Mouse (Mus musculus): ENCODE measurements at regions not wholly inside any gene's neighbourhood (a gene's known extent, or its start where the extent isn't known, plus 50 kb on each side); places are given as distances from the start of the nearest gene placed in this dataset.

GRCm38 (mm10) chr9:56547291-56547977 lies 129.0 kb downstream of the Hmg20a start:
- Histone ChIP-seq H3K27me3 (replicated peaks) (no peaks in the 10 kb centered on the region), H3K4me1 (peaks cover 8% of the 10 kb centered on the region), H3K4me2 (replicated peaks) (no peak overlapping the region), H3K9ac (no peak overlapping the region), H3K36me3 (no peaks in the 10 kb centered on the region), H3K9me3 (no peaks in the 10 kb centered on the region), H3K4me3 (no peak overlapping the region), H3K27ac (no peak overlapping the region)
- no peak for ATAC-seq (ENCODE audit: low FRiP score, low read depth)
- 59% methylated on average over 9 of the region's 9 CpGs for WGBS

GRCm38 (mm10) chr9:56549774-56550173 lies 131.4 kb downstream of the Hmg20a start:
- no peak for ATAC-seq (ENCODE audit: low FRiP score, low read depth)
- Histone ChIP-seq H3K27me3 (replicated peaks) (no peaks in the 10 kb centered on the region), H3K4me1 (peaks cover 17% of the 10 kb centered on the region), H3K9me3 (no peaks in the 10 kb centered on the region), H3K4me3 (no peak overlapping the region), H3K9ac (no peak overlapping the region), H3K36me3 (no peaks in the 10 kb centered on the region), H3K4me2 (replicated peaks) (no peak overlapping the region), H3K27ac (no peak overlapping the region)
- 75% methylated on average over 8 of the region's 8 CpGs for WGBS

- no peak overlapping the region for H3K4me2 ChIP-seq (replicated peaks)
- no peaks in the 10 kb centered on the region for H3K27me3 ChIP-seq (replicated peaks)
- H3K4me1 ChIP-seq = peaks cover 17% of the 10 kb centered on the region
- no peak overlapping the region for H3K27ac ChIP-seq
- no peaks in the 10 kb centered on the region for H3K9me3 ChIP-seq
- ATAC-seq (ENCODE audit: low FRiP score, low read depth) = no peak
- H3K36me3 ChIP-seq = no peaks in the 10 kb centered on the region
- 42% methylated on average over 4 of the region's 4 CpGs for WGBS
- no peak overlapping the region for H3K9ac ChIP-seq
- H3K4me3 ChIP-seq = no peak overlapping the region
Observed at GRCm38 (mm10) chr9:56550178-56550577, 131.8 kb downstream of the Hmg20a start.

- H3K36me3 ChIP-seq = no peaks in the 10 kb centered on the region
- no peak overlapping the region for H3K9ac ChIP-seq
- ATAC-seq (ENCODE audit: low FRiP score, low read depth) = peak; percentile 23; the same call in 1 of the 2 replicates
- H3K27ac ChIP-seq = no peak overlapping the region
- peaks cover 17% of the 10 kb centered on the region for H3K4me1 ChIP-seq
- no peak overlapping the region for H3K4me2 ChIP-seq (replicated peaks)
- no peaks in the 10 kb centered on the region for H3K27me3 ChIP-seq (replicated peaks)
- no peak overlapping the region for H3K4me3 ChIP-seq
- WGBS = 63% methylated on average over 11 of the region's 11 CpGs
- no peaks in the 10 kb centered on the region for H3K9me3 ChIP-seq
Observed at GRCm38 (mm10) chr9:56551376-56552186, 133.2 kb downstream of the Hmg20a start.

GRCm38 (mm10) chr9:56552187-56552686 lies 133.8 kb downstream of the Hmg20a start:
- Histone ChIP-seq H3K4me3 (no peak overlapping the region), H3K9me3 (no peaks in the 10 kb centered on the region), H3K27me3 (replicated peaks) (no peaks in the 10 kb centered on the region), H3K27ac (no peak overlapping the region), H3K9ac (no peak overlapping the region), H3K4me2 (replicated peaks) (no peak overlapping the region), H3K4me1 (peaks cover 17% of the 10 kb centered on the region), H3K36me3 (no peaks in the 10 kb centered on the region)
- no peak for ATAC-seq (ENCODE audit: low FRiP score, low read depth)
- WGBS = 73% methylated on average over 6 of the region's 6 CpGs

GRCm38 (mm10) chr9:56552766-56553165 lies 134.4 kb downstream of the Hmg20a start:
- H3K36me3 ChIP-seq = no peaks in the 10 kb centered on the region
- no peak overlapping the region for H3K4me3 ChIP-seq
- no peak overlapping the region for H3K9ac ChIP-seq
- H3K27me3 ChIP-seq (replicated peaks) = no peaks in the 10 kb centered on the region
- H3K27ac ChIP-seq = no peak overlapping the region
- H3K9me3 ChIP-seq = no peaks in the 10 kb centered on the region
- H3K4me2 ChIP-seq (replicated peaks) = no peak overlapping the region
- peak; percentile 70; the same call in 1 of the 2 replicates for ATAC-seq (ENCODE audit: low FRiP score, low read depth)
- 9% methylated on average over 1 of the region's 1 CpGs for WGBS
- H3K4me1 ChIP-seq = peaks cover 17% of the 10 kb centered on the region

GRCm38 (mm10) chr9:56553626-56554025 lies 135.2 kb downstream of the Hmg20a start:
- no peak for ATAC-seq (ENCODE audit: low FRiP score, low read depth)
- WGBS = 68% methylated on average over 13 of the region's 13 CpGs
- H3K9ac ChIP-seq = no peak overlapping the region

GRCm38 (mm10) chr9:56554096-56554495 lies 135.7 kb downstream of the Hmg20a start:
- no peaks in the 10 kb centered on the region for H3K36me3 ChIP-seq
- no peaks in the 10 kb centered on the region for H3K9me3 ChIP-seq
- no peak overlapping the region for H3K4me2 ChIP-seq (replicated peaks)
- H3K9ac ChIP-seq = no peak overlapping the region
- H3K27ac ChIP-seq = no peak overlapping the region
- H3K27me3 ChIP-seq (replicated peaks) = no peaks in the 10 kb centered on the region
- WGBS = 52% methylated on average over 6 of the region's 6 CpGs
- no peak for ATAC-seq (ENCODE audit: low FRiP score, low read depth)
- no peak overlapping the region for H3K4me3 ChIP-seq
- peaks cover 19% of the 10 kb centered on the region for H3K4me1 ChIP-seq

More at GRCm38 (mm10) chr9:56553626-56554025, 135.2 kb downstream of the Hmg20a start:
- Histone ChIP-seq H3K4me1 (peaks cover 17% of the 10 kb centered on the region), H3K36me3 (no peaks in the 10 kb centered on the region), H3K4me3 (no peak overlapping the region), H3K27me3 (replicated peaks) (no peaks in the 10 kb centered on the region), H3K4me2 (replicated peaks) (no peak overlapping the region), H3K9me3 (no peaks in the 10 kb centered on the region), H3K27ac (no peak overlapping the region)

- no peak overlapping the region for H3K4me3 ChIP-seq
- H3K9ac ChIP-seq = no peak overlapping the region
- WGBS = 9% methylated on average over 2 of the region's 2 CpGs
- no peaks in the 10 kb centered on the region for H3K27me3 ChIP-seq (replicated peaks)
- H3K4me1 ChIP-seq = peaks cover 38% of the 10 kb centered on the region
- peak; percentile 55 for ATAC-seq (ENCODE audit: low FRiP score, low read depth)
- H3K9me3 ChIP-seq = no peaks in the 10 kb centered on the region
- no peak overlapping the region for H3K4me2 ChIP-seq (replicated peaks)
- H3K36me3 ChIP-seq = no peaks in the 10 kb centered on the region
- H3K27ac ChIP-seq = no peak overlapping the region
Observed at GRCm38 (mm10) chr9:56559618-56560144, 141.3 kb downstream of the Hmg20a start.

GRCm38 (mm10) chr9:56562440-56562839 lies 144.0 kb downstream of the Hmg20a start:
- H3K9me3 ChIP-seq = no peaks in the 10 kb centered on the region

GRCm38 (mm10) chr9:56564048-56564737 lies 145.8 kb downstream of the Hmg20a start:
- peak overlapping the region; percentile 67; the same call in 1 of the 2 replicates for H3K27ac ChIP-seq
- H3K4me1 ChIP-seq = peaks cover 35% of the 10 kb centered on the region
- WGBS = 9% methylated on average over 11 of the region's 11 CpGs
- no peaks in the 10 kb centered on the region for H3K27me3 ChIP-seq (replicated peaks)
- peak overlapping the region; percentile 37 for H3K4me2 ChIP-seq (replicated peaks)
- no peaks in the 10 kb centered on the region for H3K9me3 ChIP-seq
- H3K36me3 ChIP-seq = no peaks in the 10 kb centered on the region
- H3K4me3 ChIP-seq = no peak overlapping the region
- no peak overlapping the region for H3K9ac ChIP-seq
- ATAC-seq (ENCODE audit: low FRiP score, low read depth) = peak; percentile 54

More at GRCm38 (mm10) chr9:56562440-56562839, 144.0 kb downstream of the Hmg20a start:
- peaks cover 38% of the 10 kb centered on the region for H3K4me1 ChIP-seq
- WGBS = 57% methylated on average over 7 of the region's 7 CpGs
- no peak overlapping the region for H3K4me2 ChIP-seq (replicated peaks)
- no peak for ATAC-seq (ENCODE audit: low FRiP score, low read depth)
- no peaks in the 10 kb centered on the region for H3K36me3 ChIP-seq
- no peak overlapping the region for H3K4me3 ChIP-seq
- H3K27me3 ChIP-seq (replicated peaks) = no peaks in the 10 kb centered on the region
- H3K9ac ChIP-seq = no peak overlapping the region
- no peak overlapping the region for H3K27ac ChIP-seq
